Mouse (Mus musculus): ENCODE results near the gene Bmpr1b.

DNA sequence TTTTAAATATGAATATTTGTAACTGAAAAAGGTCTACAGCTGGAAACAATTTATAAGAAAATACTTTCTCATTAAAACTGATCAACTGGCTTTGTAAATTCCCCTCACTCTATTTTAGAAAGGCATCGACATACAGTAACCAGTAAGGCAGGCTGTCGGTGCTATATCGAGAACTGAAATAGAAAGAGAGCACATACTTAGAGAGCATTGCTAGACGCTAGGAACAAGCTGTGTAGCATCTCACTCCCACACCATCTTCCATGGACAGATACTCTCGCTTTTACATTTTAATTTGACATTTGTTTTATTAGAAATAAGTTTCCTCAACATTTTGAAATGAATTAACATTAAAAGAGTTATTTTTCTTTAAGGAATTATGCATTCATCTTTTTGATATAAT, 17.2 kb downstream of the Bmpr1b start:
- TF ChIP-seq CTCF (IDR thresholded peaks at IDR 0.05; ENCODE audit: low read depth) (no peak), EP300 (optimal IDR thresholded peaks at IDR 0.05) (no peak)

All from stomach, postnatal 0 days (tissue).